ENCODE assay signal across 8 mouse cellular contexts in genomic region chr3:32705647-32706348, GRCm38 (mm10). TPM values are rescaled to one million over a fixed set of nuclear protein-coding genes. Genes with fewer than 3 reads are reported as not detected.
DNase-seq lines count a peak whose midpoint lies in the region; ATAC-seq and TF ChIP-seq lines count a peak whose summit lies in the region.
"Not testable (repeated sequence)": the region's sequence is repeated elsewhere in the genome, so short reads cannot be mapped to it uniquely, and the experiment has no call there.

Gene Actl6a (plus strand): TSS chr3:32706298.

- not testable (repeated sequence) for TF ChIP-seq CTCF in kidney, postnatal 0 days (IDR thresholded peaks at IDR 0.05; ENCODE audit: low read depth)

- not testable (repeated sequence) for H3K9ac ChIP-seq in embryonic facial prominence, embryonic 13.5 days; kidney, postnatal 0 days (ENCODE audit: low read depth, low read length); limb, embryonic 13.5 days; stomach, embryonic 16.5 days (ENCODE audit: low read length)

- intact Hi-C loops in heart, postnatal 36 days (cut with DNase I): loop anchor here (5.0 kb wide), 1 partner anchor 173 kb away; no protein-coding TSS in a partner anchor

- WGBS in embryonic facial prominence, embryonic 13.5 days: 82% methylated on average over 9 of the region's 9 CpGs
- 86% methylated on average over 9 of the region's 9 CpGs for WGBS in kidney, postnatal 0 days
- WGBS in limb, embryonic 13.5 days: 85% methylated on average over 9 of the region's 9 CpGs
- WGBS in stomach, embryonic 16.5 days: 76% methylated on average over 9 of the region's 9 CpGs

- not testable (repeated sequence) for H3K27me3 ChIP-seq in embryonic facial prominence, embryonic 13.5 days; kidney, postnatal 0 days (ENCODE audit: insufficient read depth, low read length); limb, embryonic 13.5 days; stomach, embryonic 16.5 days (ENCODE audit: control insufficient read depth, insufficient read depth, low read length)

- H3K4me3 ChIP-seq in embryonic facial prominence, embryonic 13.5 days; kidney, postnatal 0 days (replicated peaks; ENCODE audit: low read depth, low read length); limb, embryonic 13.5 days; stomach, embryonic 16.5 days (replicated peaks; ENCODE audit: low read length): not testable (repeated sequence)

- peak; percentile 53 for DNase-seq in ZHBTc4 (ENCODE audit: low read depth, low spot score)
- DNase-seq in gastrocnemius, postnatal 25 days; heart, postnatal 36 days; kidney, postnatal 0 days (ENCODE audit: low spot score): not testable (repeated sequence)

- H3K4me1 ChIP-seq in embryonic facial prominence, embryonic 13.5 days; kidney, postnatal 0 days (replicated peaks; ENCODE audit: insufficient read depth, low read length); limb, embryonic 13.5 days; stomach, embryonic 16.5 days (ENCODE audit: control insufficient read depth, insufficient read depth, low read length): not testable (repeated sequence)

- not testable (repeated sequence) for ATAC-seq in embryonic facial prominence, embryonic 13.5 days (ENCODE audit: insufficient number of reproducible peaks, insufficient read depth, low FRiP score, low TSS enrichment, low read depth); kidney, postnatal 0 days (replicated peaks; ENCODE audit: low FRiP score, low read depth); limb, embryonic 13.5 days (ENCODE audit: low FRiP score, low read depth); megakaryocyte-erythroid progenitor cell, adult 5-6 weeks (replicated peaks; ENCODE audit: low FRiP score, low TSS enrichment, poor library complexity, severe bottlenecking); stomach, embryonic 16.5 days (ENCODE audit: insufficient read depth, low FRiP score)

- not testable (repeated sequence) for H3K9me3 ChIP-seq in embryonic facial prominence, embryonic 13.5 days; kidney, postnatal 0 days (replicated peaks; ENCODE audit: low read length); limb, embryonic 13.5 days; stomach, embryonic 16.5 days (replicated peaks; ENCODE audit: control insufficient read depth, low read length)

- not testable (repeated sequence) for H3K4me2 ChIP-seq in embryonic facial prominence, embryonic 13.5 days; kidney, postnatal 0 days (ENCODE audit: low read length); limb, embryonic 13.5 days (replicated peaks); stomach, embryonic 16.5 days (ENCODE audit: low read depth, low read length)

- H3K27ac ChIP-seq in embryonic facial prominence, embryonic 13.5 days; kidney, postnatal 0 days; limb, embryonic 13.5 days; stomach, embryonic 16.5 days (ENCODE audit: low read length): not testable (repeated sequence)

- H3K36me3 ChIP-seq in embryonic facial prominence, embryonic 13.5 days; kidney, postnatal 0 days (ENCODE audit: insufficient read depth, low read length); limb, embryonic 13.5 days; stomach, embryonic 16.5 days (ENCODE audit: control insufficient read depth, insufficient read depth, low read length): not testable (repeated sequence)

RNA-seq across cellular contexts. Expression of gene Actl6a, which starts in this region (rescaled TPM):
- 164 and 186 TPM in 2 replicates for polyA plus RNA-seq in embryonic facial prominence, embryonic 13.5 days (2015; fragmentation: Nextera tagmentation; extraction: Ambion mirVana)
- 10 to 100 TPM; 14.8 to 16.8 TPM for total RNA-seq in gastrocnemius, postnatal 25 days (2021)
- total RNA-seq in heart, postnatal 36 days (2021): 10 to 100 TPM; 21.8 to 22.4 TPM
- 121 and 134 TPM in 2 replicates for polyA plus RNA-seq in kidney, postnatal 0 days (2015; fragmentation: Nextera tagmentation; extraction: Ambion mirVana)
- 167 and 170 TPM in 2 replicates for polyA plus RNA-seq in limb, embryonic 13.5 days (2015; fragmentation: Nextera tagmentation; extraction: Ambion mirVana)
- total RNA-seq in megakaryocyte-erythroid progenitor cell, adult 5-6 weeks (2014; fragmentation: Nextera tagmentation): 132 and 148 TPM in 2 replicates
- 100 and 139 TPM in 2 replicates for total RNA-seq in megakaryocyte-erythroid progenitor cell, adult 5-6 weeks (2017)
- polyA plus RNA-seq in stomach, embryonic 16.5 days (2015; fragmentation: Nextera tagmentation; extraction: Ambion mirVana): 120 TPM in 2 replicates

Comparison
In these comparisons a context has a peak if more than half of its experiments do, and no peak if none do; other contexts are left out.
1. RNA of gene Actl6a (total RNA-seq): 100 to 148 TPM in megakaryocyte-erythroid progenitor cell, adult 5-6 weeks; 21.8 to 22.4 TPM in heart, postnatal 36 days and 14.8 to 16.8 TPM in gastrocnemius, postnatal 25 days; every median in the first group is over 4 times any median in the second.